Mouse (Mus musculus) CH12.LX (cell line): Measurements from ENCODE around the gene Smarca2. TPM values are rescaled to one million over a fixed set of nuclear protein-coding genes. Genes with fewer than 3 reads are reported as not detected.

ENCODE experiments used
- DNase-seq: peaks from one replicate; pipeline ENCODE4 v3.0.0-alpha.2; 2013; ENCODE audit errors: extremely low read depth
- H3K27ac ChIP-seq: 2 replicates; pipeline ENCODE4 v1.5.1; 2012; ENCODE audit warnings: low read depth, mild to moderate bottlenecking, control low read depth, moderate library complexity; ENCODE audit not compliant: insufficient read depth
- H3K27me3 ChIP-seq: replicated peaks from 2 replicates; pipeline ENCODE3; 2012; ENCODE audit warnings: inconsistent platforms
- H3K36me3 ChIP-seq, 2 experiments: replicated peaks in 1 of 2; 2 replicates each; pipeline versions ENCODE3 to v1.6.1; 2012; ENCODE audit warnings: inconsistent platforms in 1 of 2, low read length in 1 of 2, mild to moderate bottlenecking in 1 of 2, mixed read lengths in 1 of 2, moderate library complexity in 1 of 2; ENCODE audit not compliant: control insufficient read depth in 1 of 2, insufficient read depth in 1 of 2
- H3K4me1 ChIP-seq, 2 experiments: 2 replicates each; pipeline ENCODE4 v1.6.1; 2012; ENCODE audit warnings: inconsistent platforms in 1 of 2, moderate library complexity in 1 of 2; ENCODE audit not compliant: insufficient read depth in 2 of 2, control insufficient read depth in 1 of 2
- H3K4me2 ChIP-seq: 2 replicates; pipeline ENCODE4 v1.6.1; 2012; ENCODE audit warnings: low read depth, mild to moderate bottlenecking, control low read depth; ENCODE audit not compliant: poor library complexity, insufficient read depth, severe bottlenecking
- H3K4me3 ChIP-seq, 3 experiments: fragments of 150-350 bp in 1 of 3; sonication (generic) in 1 of 3; replicated peaks in 1 of 3; 2 replicates each; pipeline versions ENCODE3 to v1.5.1; 2011 to 2012; ENCODE audit warnings: low read depth in 2 of 3, low read length in 2 of 3, mild to moderate bottlenecking in 2 of 3, moderate library complexity in 2 of 3, control low read depth in 1 of 3, improper control_type of control experiment in 1 of 3, inconsistent platforms in 1 of 3, mixed read lengths in 1 of 3; ENCODE audit not compliant: poor library complexity in 1 of 3
- H3K79me2 ChIP-seq: replicated peaks from 2 replicates; pipeline ENCODE4 v1.6.1; 2012; ENCODE audit warnings: mild to moderate bottlenecking, moderate library complexity; ENCODE audit not compliant: control insufficient read depth, poor library complexity, insufficient read depth, severe bottlenecking; ENCODE audit errors: extremely low read depth
- H3K9ac ChIP-seq: 2 replicates; pipeline ENCODE4 v1.6.1; 2012; ENCODE audit warnings: low read depth, mild to moderate bottlenecking, control low read depth, moderate library complexity; ENCODE audit not compliant: insufficient read depth
- H3K9me3 ChIP-seq: replicated peaks from 2 replicates; pipeline ENCODE3; 2012; ENCODE audit warnings: low read length, inconsistent platforms, mixed read lengths
- BHLHE40 ChIP-seq: IDR thresholded peaks from 2 replicates; pipeline ENCODE4 v1.6.1; 2011; ENCODE audit warnings: mild to moderate bottlenecking, low read depth, low read length, improper control_type of control experiment
- CHD1 ChIP-seq: IDR thresholded peaks from 2 replicates; pipeline ENCODE4 v1.6.1; 2012; ENCODE audit warnings: low read depth, low read length, improper control_type of control experiment, inconsistent platforms
- CHD2 ChIP-seq: IDR thresholded peaks from 2 replicates; pipeline ENCODE4 v1.6.1; 2011; ENCODE audit warnings: low read length, improper control_type of control experiment
- E2F4 ChIP-seq: IDR thresholded peaks from 2 replicates; pipeline ENCODE4 v1.6.1; 2011; ENCODE audit warnings: low read depth, low read length, improper control_type of control experiment; ENCODE audit not compliant: insufficient replicate concordance
- ELF1 ChIP-seq: IDR thresholded peaks from 2 replicates; pipeline ENCODE4 v1.6.1; 2014; ENCODE audit warnings: low read depth, mild to moderate bottlenecking, inconsistent platforms, low read length, improper control_type of control experiment
- EP300 ChIP-seq: IDR thresholded peaks from 2 replicates; pipeline ENCODE4 v1.6.1; 2011; ENCODE audit warnings: low read length, improper control_type of control experiment
- ETS1 ChIP-seq: conservative IDR thresholded peaks from 2 replicates; pipeline ENCODE4 v1.6.1; 2012; ENCODE audit warnings: low read depth, mild to moderate bottlenecking, inconsistent platforms, low read length, improper control_type of control experiment, moderate library complexity
- HCFC1 ChIP-seq: IDR thresholded peaks from 2 replicates; pipeline ENCODE4 v1.6.1; 2012; ENCODE audit warnings: low read depth, mild to moderate bottlenecking, inconsistent platforms, low read length, improper control_type of control experiment
- IRF4 ChIP-seq: IDR thresholded peaks from 2 replicates; pipeline ENCODE4 v1.6.1; 2014; ENCODE audit warnings: low read depth, mild to moderate bottlenecking, inconsistent platforms, low read length, improper control_type of control experiment
- MAFK ChIP-seq: IDR thresholded peaks from 2 replicates; pipeline ENCODE4 v1.6.1; 2011; ENCODE audit warnings: low read length, improper control_type of control experiment; ENCODE audit not compliant: insufficient replicate concordance
- MAX ChIP-seq: IDR thresholded peaks from 2 replicates; pipeline ENCODE4 v1.6.1; 2011; ENCODE audit warnings: low read length, improper control_type of control experiment
- MAZ ChIP-seq: IDR thresholded peaks from 2 replicates; pipeline ENCODE4 v1.6.1; 2012; ENCODE audit warnings: low read depth, mild to moderate bottlenecking, inconsistent platforms, low read length, improper control_type of control experiment, moderate library complexity
- MYC ChIP-seq: IDR thresholded peaks from 2 replicates; pipeline ENCODE4 v1.6.1; 2011; ENCODE audit warnings: low read depth, mild to moderate bottlenecking, improper control_type of control experiment, low read length
- NRF1 ChIP-seq: IDR thresholded peaks from 2 replicates; pipeline ENCODE4 v1.6.1; 2014; ENCODE audit warnings: low read depth, mild to moderate bottlenecking, inconsistent platforms, low read length, improper control_type of control experiment, moderate library complexity
- RCOR1 ChIP-seq: conservative IDR thresholded peaks from 2 replicates; pipeline ENCODE4 v1.6.1; 2012; ENCODE audit warnings: low read depth, mild to moderate bottlenecking, inconsistent platforms, low read length, improper control_type of control experiment
- TBP ChIP-seq: conservative IDR thresholded peaks from 2 replicates; pipeline ENCODE4 v1.6.1; 2011; ENCODE audit warnings: low read depth, low read length, improper control_type of control experiment
- TCF12 ChIP-seq: IDR thresholded peaks from 2 replicates; pipeline ENCODE4 v1.6.1; 2014; ENCODE audit warnings: low read depth, mild to moderate bottlenecking, inconsistent platforms, low read length, improper control_type of control experiment
- UBTF ChIP-seq: IDR thresholded peaks from 2 replicates; pipeline ENCODE4 v1.6.1; 2012; ENCODE audit warnings: low read depth, mild to moderate bottlenecking, inconsistent platforms, low read length, improper control_type of control experiment, moderate library complexity
- ZKSCAN1 ChIP-seq: IDR thresholded peaks from 2 replicates; pipeline ENCODE4 v1.6.1; 2012; ENCODE audit warnings: low read depth, inconsistent platforms, low read length, improper control_type of control experiment, borderline replicate concordance
- dilution Hi-C: fragments of 300-500 bp; cut with MboI; formaldehyde crosslinking; loops from 2 replicates; pipeline ENCODE4 v1.14.3; 2020; ENCODE audit warnings: low sequenced_read_pairs; ENCODE audit not compliant: extremely low pct_unique_long_range_greater_than_20kb, extremely low pct_ligation_motif_present
- in situ Hi-C: fragments of 300-500 bp; cut with MboI; formaldehyde crosslinking; loops from 3 replicates; pipeline ENCODE4 v1.14.3; 2019; ENCODE audit warnings: low sequenced_read_pairs, low pct_ligation_motif_present, low pct_unique_long_range_greater_than_20kb, mixed read lengths
- polyA plus RNA-seq: library from polyadenylated mRNA; unstranded; fragments of >175 nt; gene quantifications from 2 replicates; pipeline ENCODE4 v1.2.1, GENCODE M21; 2012; ENCODE audit warnings: low read depth; ENCODE audit not compliant: insufficient read length
- total RNA-seq, 2 experiments: library from RNA; depleted of rRNA; stranded (reverse); fragments of 300-350 nt in 1 of 2; fragments of >200 nt in 1 of 2; gene quantifications; 2 replicates each; pipeline ENCODE4 v1.2.3; 2012 to 2014

Gene Smarca2
- total and polyA plus RNA-seq, 3 experiments, result 19.4 to 47.1 (median 21.8) TPM

DNA sequence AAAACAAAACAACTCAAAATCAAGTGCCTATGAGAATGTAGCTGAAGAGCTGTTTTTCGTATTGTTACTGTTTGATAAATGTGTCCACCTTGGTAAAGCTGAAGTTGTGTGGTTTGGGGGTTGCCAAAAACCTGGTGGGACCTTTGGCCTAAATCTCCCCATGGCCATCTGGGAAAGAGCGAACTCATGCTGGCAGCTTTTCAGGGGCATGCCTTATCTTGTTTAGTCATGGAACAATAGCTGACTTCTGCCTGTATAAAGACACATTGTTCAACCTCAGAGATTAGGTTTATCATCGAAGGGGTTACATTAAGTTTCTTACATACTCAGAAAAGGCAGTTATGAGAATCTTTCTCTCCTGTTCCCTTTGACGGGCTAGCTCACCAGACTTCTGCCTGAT is 38.2 kb downstream of the Smarca2 start:
- Histone ChIP-seq H3K4me2 (no peak overlapping the region), H3K9me3 (no peaks in the 10 kb centered on the region), H3K27ac (no peak overlapping the region)

DNA sequence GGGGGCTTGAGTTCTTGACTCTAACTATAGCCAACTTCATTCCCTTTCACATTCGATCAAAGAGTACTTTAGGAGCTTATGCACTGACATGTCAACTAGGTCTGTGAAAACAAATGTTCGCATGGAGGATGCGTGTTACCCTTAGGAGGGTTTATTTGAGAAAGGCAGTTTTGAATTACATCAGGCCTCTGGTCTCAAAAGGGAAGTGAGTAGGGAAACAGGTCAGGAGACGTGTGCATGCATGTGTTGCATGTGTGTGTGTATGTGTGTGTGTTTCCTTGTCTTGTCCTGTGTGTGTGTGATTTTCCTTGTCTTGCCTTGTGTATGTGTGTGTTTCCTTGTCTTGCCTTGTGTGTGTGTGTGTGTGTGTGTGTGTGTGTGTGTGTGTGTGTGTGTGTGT is 39.1 kb downstream of the Smarca2 start:
- dilution Hi-C loops (no loop called here), in situ Hi-C loops (no loop called here)
- no peaks in the 10 kb centered on the region for H3K79me2 ChIP-seq
- TF ChIP-seq ETS1, result peak; percentile 63
- TF ChIP-seq CHD2, result 0 out of 2 replicates have a peak, but pooled peaks have one; percentile 15
- peak; percentile 81 for TF ChIP-seq IRF4
- 0 out of 2 replicates have a peak, but pooled peaks have one; percentile 42 for TF ChIP-seq MAX
- peak; percentile 64; the same call in 1 of the 2 replicates for TF ChIP-seq MYC
- TF ChIP-seq TBP, result no peak
- TF ChIP-seq BHLHE40, result peak; percentile 95
- no peak for TF ChIP-seq NRF1
- 0 out of 2 replicates have a peak, but pooled peaks have one; percentile 37 for TF ChIP-seq RCOR1
- TF ChIP-seq TCF12, result peak; percentile 44; the same call in 1 of the 2 replicates
- TF ChIP-seq ELF1, result no peak
- TF ChIP-seq E2F4, result no peak
- no peak for TF ChIP-seq HCFC1
- peak; percentile 81 for TF ChIP-seq EP300
- TF ChIP-seq MAZ, result no peak
- no peak for TF ChIP-seq MAFK
- TF ChIP-seq, all 38 proteins: peak for 9
- Histone ChIP-seq H3K4me3 (peak overlapping the region in 1 of 3 experiments; percentile 44), H3K4me1 (peaks cover 29 to 78% of the 10 kb centered on the region in 2 experiments), H3K4me2 (peak overlapping the region; percentile 35; the same call in 1 of the 2 replicates), H3K27ac (peak overlapping the region; percentile 83), H3K36me3 (peaks cover 11 to 49% of the 10 kb centered on the region in 2 experiments), H3K9me3 (no peaks in the 10 kb centered on the region), H3K27me3 (no peaks in the 10 kb centered on the region), H3K9ac (no peak overlapping the region)
- DNase-seq, result peak; percentile 51

More for the DNA sequence above, 38.2 kb downstream of the Smarca2 start:
- H3K9ac ChIP-seq, result no peak overlapping the region
- no peak overlapping the region for H3K4me3 ChIP-seq
- TF ChIP-seq UBTF, result no peak
- peak; percentile 5; the same call in 1 of the 2 replicates for TF ChIP-seq IRF4
- TF ChIP-seq ZKSCAN1, result no peak
- TF ChIP-seq CHD1, result peak; percentile 60; the same call in 1 of the 2 replicates
- H3K36me3 ChIP-seq, result peaks cover 9 to 49% of the 10 kb centered on the region in 2 experiments
- H3K79me2 ChIP-seq, result no peaks in the 10 kb centered on the region
- H3K4me1 ChIP-seq, result peaks cover 29 to 70% of the 10 kb centered on the region in 2 experiments
- dilution Hi-C loops, result no loop called here
- in situ Hi-C loops, result no loop called here
- no peak for DNase-seq
- H3K27me3 ChIP-seq, result no peaks in the 10 kb centered on the region
